Mouse (Mus musculus) embryonic facial prominence, embryonic 15.5 days (tissue): ENCODE measurements around the gene Lgals3bp. TPM values are rescaled to one million over a fixed set of nuclear protein-coding genes. Genes with fewer than 3 reads are reported as not detected.

ENCODE experiments used
- ATAC-seq: fragments of 200-750 bp; cut with Nextera tagmentation; 2 replicates; pipeline ENCODE4 v1.8.0; 2017; ENCODE audit warnings: low read depth, moderate TSS enrichment; ENCODE audit not compliant: insufficient number of reproducible peaks, low FRiP score, low TSS enrichment
- H3K27ac ChIP-seq: fragments of 300-500 bp; sonication (generic); replicated peaks from 2 replicates; pipeline ENCODE4 v1.5.1; 2015; ENCODE audit warnings: mild to moderate bottlenecking, inconsistent platforms
- H3K27me3 ChIP-seq: fragments of 300-500 bp; sonication (generic); 2 replicates; pipeline ENCODE4 v1.6.1; 2015; ENCODE audit warnings: inconsistent platforms
- H3K36me3 ChIP-seq: fragments of 300-500 bp; sonication (generic); 2 replicates; pipeline ENCODE4 v1.6.1; 2015; ENCODE audit warnings: mild to moderate bottlenecking, inconsistent platforms
- H3K4me1 ChIP-seq: fragments of 300-500 bp; sonication (generic); 2 replicates; pipeline ENCODE4 v1.6.1; 2015; ENCODE audit warnings: inconsistent platforms
- H3K4me2 ChIP-seq: fragments of 300-500 bp; sonication (generic); replicated peaks from 2 replicates; pipeline ENCODE4 v1.6.1; 2015; ENCODE audit warnings: mild to moderate bottlenecking, inconsistent platforms
- H3K4me3 ChIP-seq: fragments of 300-500 bp; sonication (generic); replicated peaks from 2 replicates; pipeline ENCODE4 v1.5.1; 2015; ENCODE audit warnings: mild to moderate bottlenecking, inconsistent platforms
- H3K9ac ChIP-seq: fragments of 300-500 bp; sonication (generic); 2 replicates; pipeline ENCODE4 v1.6.1; 2015; ENCODE audit warnings: inconsistent platforms
- H3K9me3 ChIP-seq: fragments of 300-500 bp; sonication (generic); replicated peaks from 2 replicates; pipeline ENCODE4 v1.6.1; 2016; ENCODE audit warnings: inconsistent platforms
- WGBS: fragments of 180-500 bp; shearing (Covaris S2); methylation state at CpG from one replicate; pipeline ENCODE4 v1.1.7; 2015; 5-methylcytosine and 5-hydroxymethylcytosine counted together
- polyA plus RNA-seq: library from polyadenylated mRNA; unstranded; fragments of >200 nt; fragmentation: Nextera tagmentation; extraction: Ambion mirVana; gene quantifications from 2 replicates; pipeline ENCODE4 v1.2.1, GENCODE M21; 2015

The Lgals3bp gene
- polyA plus RNA-seq, 1 experiment from 2014 or later: 19.8 TPM

GRCm38 (mm10) chr11:118360491-118360890, 41.4 kb downstream of the Lgals3bp start:
- no peak overlapping the region for H3K9ac ChIP-seq
- peaks cover 55% of the 10 kb centered on the region for H3K4me1 ChIP-seq
- WGBS: 67% methylated on average over 7 of the region's 7 CpGs
- no peak for ATAC-seq
- H3K4me3 ChIP-seq: no peak overlapping the region
- peak overlapping the region; percentile 34; the same call in 1 of the 2 replicates for H3K27ac ChIP-seq
- H3K9me3 ChIP-seq: no peaks in the 10 kb centered on the region
- no peaks in the 10 kb centered on the region for H3K36me3 ChIP-seq
- H3K27me3 ChIP-seq: no peaks in the 10 kb centered on the region
- H3K4me2 ChIP-seq: no peak overlapping the region

- peak within 1 kb of the TSS; percentile 59 for H3K4me2 ChIP-seq
- H3K27ac ChIP-seq: peak within 1 kb of the TSS; percentile 96
- H3K4me1 ChIP-seq: peaks cover 40% of the 10 kb centered on the region
- WGBS: 31% methylated on average over 6 of the region's 6 CpGs
- H3K4me3 ChIP-seq: peak within 1 kb of the TSS; percentile 88
- ATAC-seq: no peak; the same call in 1 of the 2 replicates
- H3K9me3 ChIP-seq: no peaks in the 10 kb centered on the region
- H3K27me3 ChIP-seq: no peaks in the 10 kb centered on the region
- peak within 1 kb of the TSS; percentile 98 for H3K9ac ChIP-seq
- H3K36me3 ChIP-seq: 0 out of 2 replicates have a peak, but pooled peaks cover 4% of the 10 kb centered on the region
Measured at GRCm38 (mm10) chr11:118355640-118356039, 46.3 kb downstream of the Lgals3bp start, which contains the start of gene Timp2. Gene Timp2, minus strand, starts transcription at chr11:118355740.

GRCm38 (mm10) chr11:118355205-118355604, 46.7 kb downstream of the Lgals3bp start:
- WGBS: 0% methylated on average over 35 of the region's 43 CpGs
- Histone ChIP-seq H3K9ac (peak overlapping the region; percentile 98), H3K27me3 (no peaks in the 10 kb centered on the region), H3K4me3 (peak overlapping the region; percentile 88), H3K9me3 (no peaks in the 10 kb centered on the region), H3K27ac (peak overlapping the region; percentile 96), H3K4me2 (peak overlapping the region; percentile 59), H3K4me1 (peaks cover 40% of the 10 kb centered on the region), H3K36me3 (0 out of 2 replicates have a peak, but pooled peaks cover 4% of the 10 kb centered on the region)
- ATAC-seq: peak; percentile 91

- Histone ChIP-seq H3K9me3 (no peaks in the 10 kb centered on the region), H3K4me3 (peak overlapping the region; percentile 88), H3K27ac (peak overlapping the region; percentile 96), H3K4me1 (peaks cover 45% of the 10 kb centered on the region), H3K9ac (peak overlapping the region; percentile 98), H3K27me3 (no peaks in the 10 kb centered on the region), H3K36me3 (0 out of 2 replicates have a peak, but pooled peaks cover 4% of the 10 kb centered on the region), H3K4me2 (peak overlapping the region; percentile 59)
- ATAC-seq: peak; percentile 30
- WGBS: under 1% methylated on average over 46 of the region's 47 CpGs
Measured at GRCm38 (mm10) chr11:118354636-118355191, 47.2 kb downstream of the Lgals3bp start.

- no peak overlapping the region for H3K4me2 ChIP-seq
- no peak overlapping the region for H3K9ac ChIP-seq
- peaks cover 86% of the 10 kb centered on the region for H3K4me1 ChIP-seq
- no peak overlapping the region for H3K27ac ChIP-seq
- 74% methylated on average over 5 of the region's 5 CpGs for WGBS
- H3K36me3 ChIP-seq: 0 out of 2 replicates have a peak, but pooled peaks cover 4% of the 10 kb centered on the region
- no peaks in the 10 kb centered on the region for H3K9me3 ChIP-seq
- no peaks in the 10 kb centered on the region for H3K27me3 ChIP-seq
- H3K4me3 ChIP-seq: no peak overlapping the region
- ATAC-seq: no peak
Measured at GRCm38 (mm10) chr11:118349494-118349893, 52.4 kb downstream of the Lgals3bp start.

GRCm38 (mm10) chr11:118348877-118349276, 53.0 kb downstream of the Lgals3bp start:
- no peak overlapping the region for H3K4me2 ChIP-seq
- ATAC-seq: no peak
- H3K4me1 ChIP-seq: peaks cover 85% of the 10 kb centered on the region
- no peaks in the 10 kb centered on the region for H3K27me3 ChIP-seq
- H3K9ac ChIP-seq: no peak overlapping the region
- 0 out of 2 replicates have a peak, but pooled peaks cover 4% of the 10 kb centered on the region for H3K36me3 ChIP-seq
- H3K4me3 ChIP-seq: no peak overlapping the region
- no peaks in the 10 kb centered on the region for H3K9me3 ChIP-seq
- WGBS: 57% methylated on average over 5 of the region's 5 CpGs
- H3K27ac ChIP-seq: peak overlapping the region; percentile 61

GRCm38 (mm10) chr11:118348419-118348818, 53.5 kb downstream of the Lgals3bp start:
- Histone ChIP-seq H3K9me3 (no peaks in the 10 kb centered on the region), H3K36me3 (0 out of 2 replicates have a peak, but pooled peaks cover 4% of the 10 kb centered on the region), H3K4me2 (no peak overlapping the region), H3K27me3 (no peaks in the 10 kb centered on the region), H3K4me3 (no peak overlapping the region), H3K27ac (peak overlapping the region; percentile 61), H3K9ac (no peak overlapping the region), H3K4me1 (peaks cover 80% of the 10 kb centered on the region)
- no peak for ATAC-seq
- WGBS: 47% methylated on average over 3 of the region's 3 CpGs

GRCm38 (mm10) chr11:118347911-118348310, 54.0 kb downstream of the Lgals3bp start:
- ATAC-seq: no peak
- Histone ChIP-seq H3K27me3 (no peaks in the 10 kb centered on the region), H3K4me1 (peaks cover 76% of the 10 kb centered on the region), H3K9me3 (no peaks in the 10 kb centered on the region), H3K4me2 (no peak overlapping the region), H3K36me3 (0 out of 2 replicates have a peak, but pooled peaks cover 4% of the 10 kb centered on the region), H3K9ac (no peak overlapping the region), H3K4me3 (no peak overlapping the region), H3K27ac (0 out of 2 replicates have a peak overlapping the region, but pooled peaks have one; percentile 39)
- 73% methylated on average over 12 of the region's 12 CpGs for WGBS

GRCm38 (mm10) chr11:118347391-118347790, 54.5 kb downstream of the Lgals3bp start:
- Histone ChIP-seq H3K36me3 (0 out of 2 replicates have a peak, but pooled peaks cover 4% of the 10 kb centered on the region), H3K9me3 (no peaks in the 10 kb centered on the region), H3K27me3 (no peaks in the 10 kb centered on the region), H3K27ac (peak overlapping the region; percentile 39; the same call in 1 of the 2 replicates), H3K9ac (no peak overlapping the region), H3K4me1 (peaks cover 76% of the 10 kb centered on the region), H3K4me3 (no peak overlapping the region), H3K4me2 (no peak overlapping the region)
- 87% methylated on average over 2 of the region's 2 CpGs for WGBS
- ATAC-seq: no peak

GRCm38 (mm10) chr11:118346395-118347096, 55.3 kb downstream of the Lgals3bp start:
- Histone ChIP-seq H3K9me3 (no peaks in the 10 kb centered on the region), H3K9ac (no peak overlapping the region), H3K4me1 (peaks cover 76% of the 10 kb centered on the region), H3K36me3 (no peaks in the 10 kb centered on the region), H3K4me3 (no peak overlapping the region), H3K4me2 (no peak overlapping the region), H3K27me3 (no peaks in the 10 kb centered on the region), H3K27ac (peak overlapping the region; percentile 39; the same call in 1 of the 2 replicates)
- WGBS: 67% methylated on average over 8 of the region's 8 CpGs
- ATAC-seq: no peak

GRCm38 (mm10) chr11:118345693-118346092, 56.2 kb downstream of the Lgals3bp start:
- peak; percentile 36; the same call in 1 of the 2 replicates for ATAC-seq
- no peak overlapping the region for H3K9ac ChIP-seq
- H3K4me2 ChIP-seq: no peak overlapping the region
- no peaks in the 10 kb centered on the region for H3K36me3 ChIP-seq
- no peak overlapping the region for H3K27ac ChIP-seq
- peaks cover 80% of the 10 kb centered on the region for H3K4me1 ChIP-seq
- H3K27me3 ChIP-seq: no peaks in the 10 kb centered on the region
- H3K9me3 ChIP-seq: no peaks in the 10 kb centered on the region
- no peak overlapping the region for H3K4me3 ChIP-seq
- 32% methylated on average over 4 of the region's 4 CpGs for whole genome bisulfite sequencing
